Mouse (Mus musculus): ENCODE results near the gene Poll.

DNA sequence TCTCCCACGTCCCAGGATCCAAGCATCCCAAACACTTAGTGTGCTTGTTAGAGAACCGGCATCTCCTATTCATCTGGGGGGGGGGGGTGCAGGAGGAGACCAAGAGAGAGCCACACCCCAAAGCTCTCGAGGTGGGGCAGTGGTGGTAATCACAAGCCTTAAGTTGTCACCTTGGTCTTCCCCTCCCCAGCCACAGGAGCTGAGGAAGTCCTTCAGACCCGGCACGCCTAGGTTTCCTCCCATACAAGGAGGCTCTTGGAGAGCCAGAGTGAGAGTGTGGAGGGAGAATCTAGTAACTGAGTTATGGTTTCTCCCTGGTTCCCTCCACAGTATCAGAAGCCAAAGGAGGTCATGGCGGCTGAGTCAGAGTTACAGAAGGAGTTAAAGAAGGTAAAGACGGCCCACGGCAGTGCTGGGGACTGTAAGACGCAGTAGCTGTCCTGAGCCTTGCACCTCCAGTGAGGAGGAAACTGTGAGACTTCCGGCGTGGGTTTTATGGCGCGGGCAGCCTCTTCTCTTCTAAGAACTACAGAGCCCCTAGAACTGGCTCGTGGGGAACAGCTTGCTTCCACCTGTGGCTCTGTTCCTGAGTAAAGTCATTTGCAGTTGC, 16.9 kb upstream of the Poll start:
- TF ChIP-seq POU5F1 (IDR thresholded peaks at IDR 0.05; ENCODE audit: borderline replicate concordance, low read length), result no peak
- no peak for TF ChIP-seq CTCF (conservative IDR thresholded peaks at IDR 0.05; ENCODE audit: low read length)
